Mouse (Mus musculus) heart, postnatal 0 days (tissue): ENCODE results near the gene Rab11b. TPM values are rescaled to one million over a fixed set of nuclear protein-coding genes. Genes with fewer than 3 reads are reported as not detected.

Experiments
- ATAC-seq: fragments of 200-750 bp; cut with Nextera tagmentation; 2 replicates; pipeline ENCODE4 v1.8.0; 2017; ENCODE audit warnings: low read depth, moderate number of reproducible peaks, moderate library complexity; ENCODE audit not compliant: insufficient read depth
- DNase-seq: peaks from one replicate; pipeline ENCODE4 v3.0.0-alpha.2; 2016; ENCODE audit warnings: low spot score
- H3K27ac ChIP-seq: fragments of 300-500 bp; sonication (generic); 2 replicates; pipeline ENCODE4 v1.5.1; 2014; ENCODE audit warnings: low read depth, mild to moderate bottlenecking
- H3K27me3 ChIP-seq: fragments of 300-500 bp; sonication (generic); 2 replicates; pipeline ENCODE4 v1.6.1; 2014; ENCODE audit warnings: low read length, mixed read lengths; ENCODE audit not compliant: control insufficient read depth, insufficient read depth
- H3K36me3 ChIP-seq: fragments of 300-500 bp; sonication (generic); replicated peaks from 2 replicates; pipeline ENCODE4 v1.6.1; 2014; ENCODE audit warnings: low read length, mixed read lengths; ENCODE audit not compliant: control insufficient read depth, insufficient read depth
- H3K4me1 ChIP-seq: fragments of 300-500 bp; sonication (generic); 2 replicates; pipeline ENCODE4 v1.6.1; 2014; ENCODE audit warnings: antibody characterized with exemption; ENCODE audit not compliant: control insufficient read depth, insufficient read depth
- H3K4me2 ChIP-seq: fragments of 300-500 bp; sonication (generic); 2 replicates; pipeline ENCODE4 v1.6.1; 2014; ENCODE audit warnings: low read depth, mild to moderate bottlenecking, low read length, moderate library complexity
- H3K4me3 ChIP-seq: fragments of 300-500 bp; sonication (generic); 2 replicates; pipeline ENCODE4 v1.5.1; 2014; ENCODE audit warnings: low read depth, low read length
- H3K9ac ChIP-seq: fragments of 300-500 bp; sonication (generic); replicated peaks from 2 replicates; pipeline ENCODE4 v1.6.1; 2014; ENCODE audit warnings: low read depth, low read length, mixed read lengths
- H3K9me3 ChIP-seq: fragments of 300-500 bp; sonication (generic); replicated peaks from 2 replicates; pipeline ENCODE4 v1.6.1; 2016; ENCODE audit warnings: low read length; ENCODE audit not compliant: control insufficient read depth
- CTCF ChIP-seq: IDR thresholded peaks from 2 replicates; pipeline ENCODE4 v1.5.1; 2016; ENCODE audit warnings: antibody characterized with exemption, control low read depth, low read depth
- EP300 ChIP-seq: IDR thresholded peaks from 2 replicates; pipeline ENCODE4 v1.6.1; 2016; ENCODE audit warnings: antibody characterized with exemption, low read depth
- WGBS: fragments of 180-500 bp; shearing (Covaris S2); extraction: QIAGEN DNeasy Blood & Tissue Kit; methylation state at CpG from one replicate; pipeline ENCODE4 v1.1.7; 2014; 5-methylcytosine and 5-hydroxymethylcytosine counted together
- polyA plus RNA-seq: library from polyadenylated mRNA; unstranded; fragments of >200 nt; fragmentation: Nextera tagmentation; extraction: Ambion mirVana; gene quantifications from 2 replicates; pipeline ENCODE4 v1.2.1, GENCODE M21; 2015
- total RNA-seq: library from RNA; depleted of rRNA; stranded (reverse); fragments of >200 nt; gene quantifications from 2 replicates; pipeline ENCODE4 v1.2.3, GENCODE M21; 2014; ENCODE audit warnings: low replicate concordance

The Rab11b gene
- total and polyA plus RNA-seq, 2 experiments from 2014 or later: 87.8 to 425 TPM

DNA sequence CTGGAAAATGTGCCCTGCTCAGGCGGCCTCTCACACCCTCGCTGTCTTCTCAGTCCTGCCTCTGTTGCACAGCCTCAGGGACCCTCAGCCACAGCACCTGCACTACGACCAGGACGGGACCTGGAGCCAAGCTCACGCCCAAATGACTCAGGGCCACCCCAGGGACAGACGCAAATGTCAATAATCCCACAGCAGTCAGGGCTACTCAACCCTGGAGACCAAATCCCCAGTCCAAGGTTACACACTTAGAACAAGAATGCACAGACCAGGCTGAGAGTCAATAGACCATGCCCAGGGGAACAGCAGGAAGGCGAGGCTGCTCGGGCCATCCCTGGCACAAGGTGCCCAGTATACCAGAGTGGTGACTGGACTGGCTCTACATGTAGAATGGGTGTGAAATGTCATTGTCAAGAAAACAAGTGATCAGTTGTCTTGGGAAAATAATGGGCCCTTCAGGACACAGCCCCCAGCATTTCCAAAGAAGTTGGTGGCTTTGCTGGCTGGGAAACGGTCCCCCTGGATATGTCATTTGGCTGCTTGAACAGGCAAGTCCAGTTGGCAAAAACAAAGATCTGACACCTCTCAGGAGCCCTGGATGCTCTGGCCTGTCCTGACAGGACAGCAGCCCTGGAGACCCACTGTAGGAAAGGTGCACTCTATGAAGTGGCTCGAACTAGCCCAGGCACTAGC lies 4.8 kb downstream of the Rab11b start:
- Histone ChIP-seq H3K27me3 (no peaks in the 10 kb centered on the region), H3K36me3 (peaks cover 6% of the 10 kb centered on the region; the same call in 1 of the 2 replicates), H3K4me3 (no peak overlapping the region), H3K4me2 (peak overlapping the region; percentile 1; the same call in 1 of the 2 replicates), H3K4me1 (peaks cover 52% of the 10 kb centered on the region), H3K9me3 (no peaks in the 10 kb centered on the region), H3K9ac (no peak overlapping the region), H3K27ac (peak overlapping the region; percentile 73)
- no peak for DNase-seq
- 79% methylated on average over 10 of the region's 10 CpGs for WGBS
- TF ChIP-seq EP300: no peak
- no peak for TF ChIP-seq CTCF
- no peak for ATAC-seq

DNA sequence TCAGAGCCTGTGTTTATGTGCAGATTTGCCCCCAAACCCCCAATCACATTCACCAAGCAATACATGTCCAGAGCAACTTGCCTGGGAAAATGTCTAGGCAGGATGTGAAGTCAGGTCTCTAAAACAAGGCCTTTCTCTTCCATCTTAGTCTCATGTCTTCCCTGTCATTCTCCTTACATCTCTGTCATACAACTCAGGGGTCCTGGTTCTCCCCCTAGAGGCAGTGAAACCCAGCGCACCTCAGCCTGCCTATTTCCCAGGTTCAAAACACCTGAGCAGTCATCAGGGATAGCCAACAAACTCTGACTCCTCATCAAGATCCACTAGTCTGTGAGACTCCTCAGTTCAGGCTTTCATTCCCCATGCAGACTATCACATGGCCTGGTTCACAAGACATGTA lies 5.7 kb downstream of the Rab11b start:
- H3K4me1 ChIP-seq: peaks cover 52% of the 10 kb centered on the region
- H3K9me3 ChIP-seq: no peaks in the 10 kb centered on the region
- TF ChIP-seq CTCF (no peak), EP300 (no peak)
- no peak overlapping the region for H3K9ac ChIP-seq
- H3K4me2 ChIP-seq: no peak overlapping the region
- DNase-seq: no peak
- no peak overlapping the region for H3K4me3 ChIP-seq
- 78% methylated on average over 1 of the region's 1 CpGs for WGBS
- no peak overlapping the region for H3K27ac ChIP-seq
- H3K27me3 ChIP-seq: no peaks in the 10 kb centered on the region
- peaks cover 14% of the 10 kb centered on the region; the same call in 1 of the 2 replicates for H3K36me3 ChIP-seq
- no peak for ATAC-seq

DNA sequence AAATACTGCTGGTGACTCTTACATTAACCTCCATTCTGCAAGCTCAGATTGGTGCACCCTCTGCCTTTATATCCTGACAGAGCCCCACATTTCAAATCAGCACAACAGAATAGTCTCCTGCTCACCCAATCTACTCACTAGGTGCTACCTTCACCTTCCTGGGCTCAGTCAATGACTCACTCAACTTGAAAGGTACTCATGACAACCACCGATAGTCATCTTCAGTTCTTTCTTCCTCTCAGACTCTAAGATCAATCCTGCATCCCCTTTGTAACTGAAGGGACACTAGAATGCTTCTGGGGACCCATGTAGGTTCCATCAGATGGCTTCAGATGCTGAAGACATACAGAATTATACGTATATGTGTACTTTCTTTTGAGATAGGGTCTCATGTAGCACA lies 8.0 kb downstream of the Rab11b start:
- Histone ChIP-seq H3K4me3 (no peak overlapping the region), H3K27ac (no peak overlapping the region), H3K36me3 (peaks cover 36% of the 10 kb centered on the region), H3K4me1 (peaks cover 30% of the 10 kb centered on the region), H3K27me3 (no peaks in the 10 kb centered on the region), H3K9ac (no peak overlapping the region), H3K4me2 (no peak overlapping the region), H3K9me3 (no peaks in the 10 kb centered on the region)
- 86% methylated on average over 2 of the region's 2 CpGs for WGBS
- TF ChIP-seq CTCF (no peak), EP300 (no peak)
- DNase-seq: no peak
- no peak for ATAC-seq

DNA sequence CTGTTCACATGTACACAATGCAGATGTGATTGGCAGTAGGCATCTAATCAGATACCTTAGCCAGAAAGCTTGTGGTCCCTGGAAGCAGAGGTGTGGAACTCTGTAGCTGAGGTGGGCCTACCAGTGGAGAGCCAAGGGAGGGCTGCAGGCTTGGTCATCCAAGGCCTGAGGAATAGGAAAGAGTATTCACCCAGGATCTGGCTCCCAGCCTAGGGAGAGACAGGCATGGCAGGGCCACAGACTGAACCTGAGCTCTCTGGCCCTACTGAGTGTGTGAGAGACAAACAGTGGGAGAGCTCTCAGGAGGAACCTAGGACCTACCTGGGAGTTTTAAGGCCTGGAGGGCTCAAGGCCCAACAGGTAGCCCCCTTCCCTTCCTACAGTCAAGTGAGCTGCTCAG lies 9.1 kb downstream of the Rab11b start:
- DNase-seq (no peak), ATAC-seq (no peak)
- no peak overlapping the region for H3K9ac ChIP-seq
- H3K27ac ChIP-seq: no peak overlapping the region
- peaks cover 19% of the 10 kb centered on the region for H3K4me1 ChIP-seq
- peaks cover 40% of the 10 kb centered on the region for H3K36me3 ChIP-seq
- TF ChIP-seq CTCF (no peak), EP300 (no peak)
- H3K4me3 ChIP-seq: no peak overlapping the region
- no peaks in the 10 kb centered on the region for H3K9me3 ChIP-seq
- no peak overlapping the region for H3K4me2 ChIP-seq
- no peaks in the 10 kb centered on the region for H3K27me3 ChIP-seq

DNA sequence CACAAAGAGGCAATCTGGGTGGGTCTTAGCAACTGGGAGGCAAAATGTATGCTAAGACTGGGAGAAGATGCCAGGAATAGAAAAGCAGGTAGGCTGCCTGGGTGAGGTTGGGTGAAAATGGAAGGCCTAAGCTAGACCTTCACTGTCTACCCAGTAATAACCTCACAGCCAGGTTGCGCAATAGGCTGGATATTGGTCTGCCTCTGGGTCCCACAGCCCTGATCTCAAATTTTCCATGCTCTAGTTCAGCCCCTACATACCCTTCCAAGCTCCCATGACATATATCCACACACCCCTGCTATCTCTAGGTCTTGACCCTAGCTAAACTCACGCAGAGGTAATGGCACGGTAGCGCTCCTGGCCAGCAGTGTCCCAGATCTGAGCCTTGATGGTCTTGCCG lies 10.9 kb downstream of the Rab11b start:
- H3K9me3 ChIP-seq: no peaks in the 10 kb centered on the region
- DNase-seq (no peak), ATAC-seq (no peak)
- H3K4me2 ChIP-seq: no peak overlapping the region
- TF ChIP-seq EP300: no peak
- H3K27ac ChIP-seq: no peak overlapping the region
- WGBS: 84% methylated on average over 5 of the region's 5 CpGs
- H3K27me3 ChIP-seq: no peaks in the 10 kb centered on the region
- no peak overlapping the region for H3K4me3 ChIP-seq
- H3K36me3 ChIP-seq: peaks cover 50% of the 10 kb centered on the region
- peaks cover 12% of the 10 kb centered on the region; the same call in 1 of the 2 replicates for H3K4me1 ChIP-seq
- H3K9ac ChIP-seq: no peak overlapping the region

DNA sequence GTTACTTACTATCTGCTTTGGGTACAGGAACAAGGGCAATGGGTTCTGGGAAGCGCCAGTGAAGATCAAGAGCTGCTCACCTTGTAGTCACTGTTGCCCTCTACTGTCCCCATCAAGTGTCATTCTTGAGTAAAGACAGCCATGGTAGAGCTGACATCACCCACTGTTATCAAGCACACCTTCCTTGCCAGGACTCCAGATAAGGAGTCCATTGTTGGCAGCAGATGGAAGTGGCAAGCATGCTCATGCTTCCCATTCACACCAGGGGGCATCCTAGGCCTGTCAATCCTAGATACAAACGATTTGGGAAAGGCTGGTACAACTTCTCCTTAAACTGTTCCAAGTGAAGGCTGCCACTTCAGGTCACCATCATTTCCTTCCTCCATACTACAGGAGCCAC lies 14.3 kb downstream of the Rab11b start:
- H3K27ac ChIP-seq: peak overlapping the region; percentile 19; the same call in 1 of the 2 replicates
- WGBS: 30% methylated on average over 2 of the region's 2 CpGs
- ATAC-seq: peak; percentile 92
- peak; percentile 92 for DNase-seq
- no peak overlapping the region for H3K4me2 ChIP-seq
- peaks cover 8% of the 10 kb centered on the region; the same call in 1 of the 2 replicates for H3K4me1 ChIP-seq
- peaks cover 47% of the 10 kb centered on the region for H3K36me3 ChIP-seq
- no peak overlapping the region for H3K4me3 ChIP-seq
- TF ChIP-seq EP300 (peak; percentile 84; the same call in 1 of the 2 replicates), CTCF (peak; percentile 80)
- H3K9me3 ChIP-seq: no peaks in the 10 kb centered on the region
- no peak overlapping the region for H3K9ac ChIP-seq
- no peaks in the 10 kb centered on the region for H3K27me3 ChIP-seq
